Mouse (Mus musculus): ENCODE results near the gene Rpl32. TPM values are rescaled to one million over a fixed set of nuclear protein-coding genes. Genes with fewer than 3 reads are reported as not detected.

Gene Rpl32
- 2,917 TPM for polyA plus RNA-seq (2017; shearing (Covaris generic))

DNA sequence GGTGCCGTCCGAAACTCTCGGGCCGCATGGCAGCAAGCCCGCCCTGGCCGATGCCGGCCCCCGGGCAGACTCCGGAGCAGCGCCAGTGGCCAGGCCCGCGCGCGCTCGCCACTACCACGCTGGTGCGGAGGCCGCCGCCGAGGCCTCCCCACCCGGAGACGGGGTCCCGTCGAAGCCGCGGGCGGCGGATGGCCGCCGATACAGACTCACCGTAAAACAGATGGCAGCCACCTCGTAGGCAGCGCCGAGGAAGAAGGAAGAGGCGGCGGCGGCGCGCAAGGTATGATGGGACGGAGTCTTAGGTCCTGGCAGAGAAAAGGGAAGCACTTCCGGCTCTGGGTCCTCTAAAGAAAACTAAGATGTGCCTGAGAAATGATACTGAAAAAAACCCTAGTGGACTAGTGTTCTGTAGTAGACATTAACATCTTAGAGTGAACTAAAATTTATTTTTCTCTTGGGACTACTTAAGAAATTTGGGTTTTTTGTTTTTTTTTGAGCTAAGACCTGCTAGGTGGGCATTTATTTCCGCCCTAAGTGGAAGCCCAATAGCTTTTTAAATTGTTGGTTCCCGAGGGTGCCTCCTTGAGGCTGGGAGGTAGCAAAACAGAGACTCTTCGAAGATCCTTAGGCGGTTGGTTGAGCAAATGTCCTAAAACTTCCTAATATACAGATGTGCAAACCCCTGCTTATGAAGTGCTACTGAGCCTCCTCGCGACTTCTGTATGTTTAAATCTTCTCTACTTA, at the start of gene Rpl32:
Gene Rpl32, minus strand, starts transcription at position 260 of the 744 bp plus-strand sequence.

GRCm38 (mm10) chr6:115853091-115853813, 44.7 kb upstream of the Rpl32 start, which contains the start of the genes Mbd4 and Ift122:
TSS of gene Mbd4 (minus strand) at chr6:115853371.
TSS of gene Ift122 (plus strand) at chr6:115853470.

GRCm38 (mm10) chr6:115838161-115838597, 29.6 kb upstream of the Rpl32 start, which contains the start of gene Efcab12:
TSS of gene Efcab12 (minus strand) at chr6:115838412.

GRCm38 (mm10) chr6:115774501-115774921, 34.0 kb downstream of the Rpl32 start, which contains the start of gene Cand2:
TSS of gene Cand2 (plus strand) at chr6:115774538.

GRCm38 (mm10) chr6:115761995-115762756, 46.4 kb downstream of the Rpl32 start, which contains the start of gene Tmem40:
TSS of gene Tmem40 (minus strand) at chr6:115762410.

Other genes starting within 250 kb of the Rpl32 start
- not detected for gene Mkrn2os, start 216.2 kb downstream of the Rpl32 start, polyA plus RNA-seq (2017; shearing (Covaris generic))
- 31.9 TPM for gene Mkrn2, start 206.8 kb downstream of the Rpl32 start, polyA plus RNA-seq (2017; shearing (Covaris generic))
- 181 TPM for gene Raf1, start 132.1 kb downstream of the Rpl32 start, polyA plus RNA-seq (2017; shearing (Covaris generic))
- gene Tmem40, start 46.3 kb downstream of the Rpl32 start, polyA plus RNA-seq (2017; shearing (Covaris generic)) = not detected
- gene Cand2, start 34.2 kb downstream of the Rpl32 start, polyA plus RNA-seq (2017; shearing (Covaris generic)) = 2.9 TPM
- gene Efcab12, start 29.7 kb upstream of the Rpl32 start, polyA plus RNA-seq (2017; shearing (Covaris generic)) = 0.21 TPM
- 12.1 TPM for gene Mbd4, start 44.6 kb upstream of the Rpl32 start, polyA plus RNA-seq (2017; shearing (Covaris generic))
- gene Ift122, start 44.7 kb upstream of the Rpl32 start, polyA plus RNA-seq (2017; shearing (Covaris generic)) = 1.5 TPM
- not detected for gene Rho, start 123.0 kb upstream of the Rpl32 start, polyA plus RNA-seq (2017; shearing (Covaris generic))
- gene H1foo, start 136.2 kb upstream of the Rpl32 start, polyA plus RNA-seq (2017; shearing (Covaris generic)) = not detected
- gene Plxnd1, start 186.3 kb upstream of the Rpl32 start, polyA plus RNA-seq (2017; shearing (Covaris generic)) = not detected